Mouse (Mus musculus) gastrocnemius, adult 8-10 months (tissue): ENCODE results near the gene Prdm4. TPM values are rescaled to one million over a fixed set of nuclear protein-coding genes. Genes with fewer than 3 reads are reported as not detected.

Experiments used
- DNase-seq, 2 experiments: peaks; one replicate each; pipeline ENCODE4 v3.0.0; 2022; ENCODE audit warnings: low spot score in 2 of 2
- total RNA-seq, 4 experiments: library from RNA; stranded (reverse); gene quantifications; 2 replicates each; pipeline ENCODE4 v1.2.4; 2022

Gene Prdm4
- total RNA-seq, 4 experiments from 2014 or later: 14.2 to 19.6 (median 16.8) TPM

DNA sequence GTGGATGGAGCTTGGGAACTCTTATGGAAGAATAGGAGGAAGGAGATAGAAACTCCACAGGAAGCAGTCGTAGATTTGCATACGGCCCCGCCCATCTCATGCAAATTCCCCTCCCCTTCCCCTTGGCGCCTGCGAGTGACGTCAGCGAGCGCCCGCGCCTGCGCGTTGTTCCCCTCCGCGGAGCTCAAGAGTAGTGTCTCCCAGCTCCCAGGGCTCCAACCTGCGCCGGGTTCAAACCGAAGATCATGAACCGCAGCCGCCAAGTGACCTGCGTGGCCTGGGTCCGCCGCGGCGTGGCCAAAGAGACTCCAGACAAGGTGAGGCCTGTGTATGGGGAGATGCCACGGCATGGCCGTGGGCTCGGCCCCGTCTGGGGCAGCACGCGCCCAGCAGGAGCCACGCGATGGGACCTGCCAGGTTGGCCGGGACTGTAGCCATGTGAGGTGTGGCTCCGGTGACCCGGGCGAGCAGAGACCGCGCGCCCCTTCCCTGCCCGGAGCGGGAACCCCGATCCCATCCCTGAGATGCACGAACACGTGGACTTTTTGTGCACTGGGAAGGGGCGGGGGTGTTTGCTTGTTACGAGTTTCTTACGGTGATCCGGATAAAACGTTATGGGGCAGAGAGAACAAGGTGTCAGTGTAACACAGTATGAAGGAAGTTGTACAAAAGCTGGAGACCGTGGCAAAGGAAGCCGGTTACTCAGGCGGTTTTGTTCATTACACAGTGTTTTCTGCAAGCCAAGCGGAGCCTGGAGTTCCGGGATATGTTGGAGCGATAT is 45.1 kb downstream of the Prdm4 start:
- peak; percentile 78 to 83 for DNase-seq

DNA sequence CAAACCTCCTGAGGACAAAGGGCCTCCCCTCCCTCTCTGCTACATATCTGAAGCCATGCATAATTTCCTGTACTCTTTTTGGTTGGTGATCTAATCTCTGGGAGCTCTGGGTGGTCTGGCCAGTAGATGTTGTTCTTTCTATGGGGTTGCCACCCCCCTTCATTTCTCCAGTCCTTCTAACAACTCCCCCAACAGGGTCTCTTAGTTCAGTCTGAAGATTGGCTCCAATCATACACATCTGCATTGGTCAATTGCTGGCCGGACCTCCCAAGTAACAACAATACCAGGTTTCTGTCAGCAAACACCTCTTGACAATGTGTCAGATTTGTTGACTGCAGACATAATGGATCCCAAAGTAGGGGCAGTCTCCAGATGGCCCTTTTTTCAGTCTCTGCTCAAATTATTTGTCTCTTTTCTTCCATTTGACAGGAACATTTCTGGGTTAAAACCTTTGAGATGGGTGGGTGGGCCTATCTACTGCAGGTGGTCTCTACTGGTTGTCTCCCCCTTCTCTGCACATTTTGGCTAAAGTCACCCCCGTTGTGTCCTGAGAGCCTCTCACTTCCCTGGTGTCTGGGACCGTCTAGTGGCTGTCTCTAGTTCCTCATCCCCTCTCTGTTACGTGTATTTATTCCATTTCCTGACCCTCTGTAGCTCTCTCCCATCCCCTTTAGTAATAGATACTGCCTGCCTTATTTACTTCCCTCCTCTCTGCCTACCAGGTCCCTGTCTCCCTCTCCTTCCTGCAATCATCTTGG is 70.7 kb downstream of the Prdm4 start:
- no peak for DNase-seq

Other genes with a start within 250 kb of the Prdm4 start
- 10 to 100 TPM; 14.5 to 21.5 (median 17.7) TPM for gene Pwp1, start 87.6 kb downstream of the Prdm4 start, total RNA-seq
- gene Ascl4, start 10.5 kb upstream of the Prdm4 start, total RNA-seq: not detected
- gene Rtcb, start 40.7 kb upstream of the Prdm4 start, total RNA-seq: 10 to 100 TPM; 41.6 to 53.8 (median 46.9) TPM
- gene Bpifc, start 94.8 kb upstream of the Prdm4 start, total RNA-seq: not detected
- gene Fbxo7, start 104.8 kb upstream of the Prdm4 start, total RNA-seq: 10 to 100 TPM in 2 of 4 experiments, 1 to 10 TPM in 2; 9.4 to 11.9 (median 10.1) TPM